Mouse (Mus musculus) heart, embryonic 10.5 days (tissue): ENCODE results near the gene Tgfa. TPM values are rescaled to one million over a fixed set of nuclear protein-coding genes. Genes with fewer than 3 reads are reported as not detected.

Source experiments
- DNase-seq: peaks from one replicate; pipeline ENCODE4 v3.0.0-alpha.2; 2017; ENCODE audit warnings: low spot score
- H3K27ac ChIP-seq: fragments of 300-500 bp; sonication (generic); 2 replicates; pipeline ENCODE4 v1.5.1; 2016; ENCODE audit warnings: mild to moderate bottlenecking
- H3K27me3 ChIP-seq: fragments of 300-500 bp; sonication (generic); 2 replicates; pipeline ENCODE4 v1.6.1; 2016; ENCODE audit warnings: mild to moderate bottlenecking; ENCODE audit not compliant: poor library complexity, insufficient read depth, severe bottlenecking
- H3K36me3 ChIP-seq: fragments of 300-500 bp; sonication (generic); 2 replicates; pipeline ENCODE4 v1.6.1; 2016; ENCODE audit warnings: mild to moderate bottlenecking, moderate library complexity
- H3K4me1 ChIP-seq: fragments of 300-500 bp; sonication (generic); 2 replicates; pipeline ENCODE4 v1.6.1; 2016; ENCODE audit warnings: mild to moderate bottlenecking
- H3K4me3 ChIP-seq: fragments of 300-500 bp; sonication (generic); 2 replicates; pipeline ENCODE4 v1.5.1; 2016; ENCODE audit warnings: mild to moderate bottlenecking, moderate library complexity
- H3K9me3 ChIP-seq: fragments of 300-500 bp; sonication (generic); 2 replicates; pipeline ENCODE4 v1.6.1; 2016; ENCODE audit warnings: mild to moderate bottlenecking, moderate library complexity
- WGBS: fragments of 180-500 bp; shearing (Covaris S2); methylation state at CpG from one replicate; pipeline ENCODE4 v1.1.7; 2016; 5-methylcytosine and 5-hydroxymethylcytosine counted together
- polyA plus RNA-seq: library from polyadenylated mRNA; unstranded; fragments of >200 nt; fragmentation: Nextera tagmentation; extraction: Ambion mirVana; gene quantifications from 2 replicates; pipeline ENCODE4 v1.2.1, GENCODE M21; 2016

Tgfa gene
- polyA plus RNA-seq, 1 experiment from 2014 or later = 3.2 TPM

DNA sequence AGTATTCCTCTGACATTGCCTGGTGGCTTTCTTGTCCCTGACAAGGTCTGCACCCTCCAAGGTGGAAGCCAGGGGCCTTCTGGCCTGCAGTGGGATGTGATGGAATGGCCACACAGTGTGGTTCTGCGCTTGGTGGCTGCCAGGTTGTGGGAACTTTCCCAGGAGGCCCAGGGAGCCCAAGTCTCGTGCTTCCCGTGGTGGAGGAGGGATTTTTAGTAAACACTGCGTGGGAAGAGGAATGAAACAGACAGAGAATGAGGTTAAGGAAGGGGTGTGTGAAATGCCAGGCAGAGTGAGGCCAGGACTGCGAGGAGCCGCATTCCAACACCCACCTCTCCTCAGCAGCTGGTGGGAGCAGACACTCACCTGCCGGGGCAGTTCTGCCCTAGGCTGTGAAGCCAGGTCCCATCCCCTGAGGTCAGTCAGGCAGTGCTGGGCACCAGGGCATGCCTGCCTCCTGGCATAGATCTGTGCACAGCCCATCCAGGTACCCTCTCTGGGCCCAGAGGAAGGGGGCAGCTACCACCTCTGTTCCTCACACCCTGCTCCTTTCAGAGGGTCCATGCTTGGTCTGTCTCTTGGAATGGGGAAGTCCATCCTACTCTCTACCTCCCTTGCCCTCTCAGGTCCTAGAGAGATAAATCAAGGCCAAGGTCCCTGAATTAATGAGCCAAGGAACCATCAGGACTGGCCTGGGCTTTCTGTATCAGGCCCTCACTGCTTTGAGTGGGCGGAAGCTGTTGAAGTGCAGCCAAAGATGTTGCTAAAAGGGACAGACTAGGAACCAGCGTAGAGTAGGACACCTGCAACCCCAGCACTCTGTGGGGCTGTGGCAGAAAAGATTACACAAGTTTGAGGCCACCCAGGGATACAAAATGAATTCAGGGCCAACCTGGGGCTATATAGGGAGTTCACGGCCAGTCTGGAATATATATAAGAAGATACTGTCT is 57.4 kb downstream of the Tgfa start:
- peaks cover 8% of the 10 kb centered on the region; the same call in 1 of the 2 replicates for H3K4me1 ChIP-seq
- H3K27me3 ChIP-seq = no peaks in the 10 kb centered on the region
- no peaks in the 10 kb centered on the region for H3K36me3 ChIP-seq
- no peak overlapping the region for H3K4me3 ChIP-seq
- H3K27ac ChIP-seq = no peak overlapping the region
- no peaks in the 10 kb centered on the region for H3K9me3 ChIP-seq
- 68% methylated on average over 10 of the region's 10 CpGs for WGBS
- DNase-seq = no peak

DNA sequence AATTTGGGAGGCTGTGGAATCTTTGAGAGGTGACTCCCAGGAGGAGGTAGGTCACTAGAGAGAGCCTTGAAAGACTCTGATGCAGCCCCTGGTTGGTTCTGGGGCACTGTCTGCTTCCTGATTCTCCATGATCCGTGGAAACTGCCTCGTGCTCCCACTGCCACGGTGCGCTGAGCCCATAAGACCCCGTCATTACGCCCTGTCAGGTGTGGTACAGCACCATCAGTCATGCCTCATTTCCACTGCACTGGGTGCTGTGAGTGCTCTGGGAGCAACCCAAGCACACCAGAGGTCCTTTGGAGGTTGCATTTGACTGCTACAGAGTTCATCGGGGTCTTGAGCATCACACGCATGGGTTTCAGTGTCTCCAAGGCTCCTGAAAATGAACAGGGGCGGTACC is 60.9 kb downstream of the Tgfa start:
- Histone ChIP-seq H3K4me3 (no peak overlapping the region), H3K9me3 (no peaks in the 10 kb centered on the region), H3K36me3 (no peaks in the 10 kb centered on the region), H3K27me3 (no peaks in the 10 kb centered on the region), H3K27ac (no peak overlapping the region), H3K4me1 (peaks cover 14% of the 10 kb centered on the region; the same call in 1 of the 2 replicates)
- WGBS = 86% methylated on average over 9 of the region's 9 CpGs
- no peak for DNase-seq

DNA sequence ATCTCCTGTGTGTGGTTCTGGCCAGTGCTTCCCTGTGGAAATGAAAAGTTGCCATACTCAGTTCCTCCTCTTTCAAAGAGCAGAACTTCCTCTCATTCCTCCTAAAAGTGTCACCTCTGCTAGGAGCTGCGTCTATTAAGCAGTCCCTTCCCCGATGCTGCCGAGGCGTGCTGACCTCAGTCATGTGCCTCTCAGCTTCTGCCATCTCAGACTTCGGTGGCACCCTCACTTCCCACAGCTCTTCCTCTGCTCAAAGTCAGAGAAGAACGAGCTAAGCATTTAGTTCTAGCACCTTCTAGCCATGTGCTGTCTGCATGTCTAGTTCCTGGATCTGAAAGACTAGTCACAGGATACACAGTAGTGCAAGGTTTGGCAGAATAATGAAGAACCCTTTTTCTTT is 64.2 kb downstream of the Tgfa start:
- Histone ChIP-seq H3K27me3 (no peaks in the 10 kb centered on the region), H3K27ac (no peak overlapping the region), H3K36me3 (no peaks in the 10 kb centered on the region), H3K4me3 (no peak overlapping the region), H3K4me1 (peaks cover 7% of the 10 kb centered on the region; the same call in 1 of the 2 replicates), H3K9me3 (no peaks in the 10 kb centered on the region)
- DNase-seq = no peak
- WGBS = 80% methylated on average over 6 of the region's 6 CpGs

DNA sequence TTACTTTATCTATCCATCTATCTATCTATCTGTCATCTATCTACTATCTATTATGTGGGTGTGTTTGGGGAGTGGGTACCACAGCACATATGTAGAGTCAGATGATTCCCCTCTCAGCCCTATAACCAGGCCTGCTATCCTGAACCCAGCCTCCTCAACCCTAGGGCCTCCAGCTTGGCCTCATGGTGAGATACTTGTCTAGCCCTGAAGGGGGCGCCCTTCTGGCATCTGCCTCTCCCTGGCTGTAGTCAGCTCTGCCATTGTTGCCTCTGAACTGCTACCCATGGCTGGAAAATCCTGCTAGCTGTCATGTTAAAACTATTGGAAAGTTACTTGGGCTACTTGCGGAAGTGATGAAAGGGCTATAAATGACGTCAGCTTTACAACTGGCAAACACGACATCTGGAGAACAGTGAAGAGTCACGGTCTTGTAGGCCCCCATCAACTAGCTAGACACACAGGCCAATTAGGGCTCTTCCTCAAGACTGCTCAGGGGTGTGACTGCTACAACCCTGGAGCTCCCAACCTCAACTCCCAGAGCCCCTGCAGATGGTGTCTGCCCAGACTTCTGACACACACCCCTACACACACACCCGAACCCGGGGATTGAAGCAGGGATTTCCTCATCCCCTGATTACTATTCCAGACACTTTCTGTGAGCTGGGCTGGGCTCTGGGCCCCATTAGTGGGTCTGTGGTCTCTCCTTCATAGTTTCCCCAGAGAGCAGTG is 65.5 kb downstream of the Tgfa start:
- DNase-seq = no peak
- no peak overlapping the region for H3K27ac ChIP-seq
- no peaks in the 10 kb centered on the region for H3K36me3 ChIP-seq
- H3K4me3 ChIP-seq = no peak overlapping the region
- WGBS = 54% methylated on average over 7 of the region's 7 CpGs
- H3K9me3 ChIP-seq = no peaks in the 10 kb centered on the region
- peaks cover 11% of the 10 kb centered on the region; the same call in 1 of the 2 replicates for H3K4me1 ChIP-seq
- no peaks in the 10 kb centered on the region for H3K27me3 ChIP-seq

DNA sequence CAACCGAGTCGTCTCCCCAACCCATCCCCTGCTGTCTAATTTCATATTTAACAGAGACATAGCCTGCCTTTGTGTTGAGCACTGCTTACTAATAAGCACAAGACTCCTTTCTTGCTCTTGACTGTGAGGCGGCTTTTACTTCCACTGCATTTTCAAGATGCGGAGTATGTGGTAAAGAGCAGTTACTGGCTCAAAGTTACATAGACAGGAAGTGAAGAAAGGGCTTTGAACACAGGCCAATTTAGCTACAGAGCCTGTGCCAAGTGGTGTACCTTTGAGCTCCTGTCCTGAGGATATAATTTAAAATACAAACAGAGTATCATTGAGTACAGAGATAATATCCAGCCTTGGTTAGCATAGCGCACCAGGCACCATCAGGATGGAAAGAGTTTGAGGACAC is 71.8 kb downstream of the Tgfa start:
- H3K27me3 ChIP-seq = peaks cover 18% of the 10 kb centered on the region; the same call in 1 of the 2 replicates
- no peak for DNase-seq
- H3K4me3 ChIP-seq = no peak overlapping the region
- WGBS = 89% methylated on average over 5 of the region's 5 CpGs
- H3K27ac ChIP-seq = no peak overlapping the region
- H3K36me3 ChIP-seq = no peaks in the 10 kb centered on the region
- H3K9me3 ChIP-seq = no peaks in the 10 kb centered on the region
- H3K4me1 ChIP-seq = peaks cover 20% of the 10 kb centered on the region

DNA sequence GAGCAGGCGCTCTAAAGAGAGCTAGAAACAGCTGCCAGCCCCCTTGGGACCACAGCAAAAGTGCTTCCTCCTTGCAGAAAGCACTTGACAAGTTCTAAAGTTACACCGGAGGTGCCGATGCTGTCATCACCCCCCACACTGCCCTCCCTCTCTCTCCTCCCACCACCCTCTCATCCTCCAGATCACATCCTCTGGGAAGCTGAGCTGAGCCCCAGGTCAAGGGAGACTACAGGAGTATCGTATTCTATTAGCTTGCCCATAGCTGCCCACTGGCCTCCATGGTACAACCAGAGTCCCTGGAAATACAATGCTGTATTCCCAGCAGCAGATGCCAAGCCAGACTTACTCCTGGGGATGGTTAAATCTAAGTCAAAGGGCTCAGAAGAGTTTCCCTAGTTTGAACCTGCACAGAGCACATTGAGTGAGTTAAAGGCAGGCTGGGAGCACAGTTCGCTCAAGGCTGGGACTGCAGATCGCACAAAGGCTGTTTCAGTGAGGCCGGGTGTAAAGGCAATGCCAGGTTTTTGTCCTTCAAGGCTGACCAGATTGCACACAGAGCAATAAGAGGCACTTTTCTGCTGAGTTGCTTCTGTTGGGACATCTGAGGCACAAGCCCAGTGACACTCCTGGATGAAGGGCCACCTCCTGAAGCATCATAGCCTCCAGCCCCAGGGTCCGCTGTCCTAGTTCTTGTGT is 75.5 kb downstream of the Tgfa start:
- 49% methylated on average over 8 of the region's 8 CpGs for WGBS
- no peaks in the 10 kb centered on the region for H3K9me3 ChIP-seq
- H3K27ac ChIP-seq = no peak overlapping the region
- peaks cover 18% of the 10 kb centered on the region; the same call in 1 of the 2 replicates for H3K27me3 ChIP-seq
- DNase-seq = no peak
- H3K4me3 ChIP-seq = no peak overlapping the region
- peaks cover 16% of the 10 kb centered on the region for H3K4me1 ChIP-seq
- H3K36me3 ChIP-seq = no peaks in the 10 kb centered on the region

DNA sequence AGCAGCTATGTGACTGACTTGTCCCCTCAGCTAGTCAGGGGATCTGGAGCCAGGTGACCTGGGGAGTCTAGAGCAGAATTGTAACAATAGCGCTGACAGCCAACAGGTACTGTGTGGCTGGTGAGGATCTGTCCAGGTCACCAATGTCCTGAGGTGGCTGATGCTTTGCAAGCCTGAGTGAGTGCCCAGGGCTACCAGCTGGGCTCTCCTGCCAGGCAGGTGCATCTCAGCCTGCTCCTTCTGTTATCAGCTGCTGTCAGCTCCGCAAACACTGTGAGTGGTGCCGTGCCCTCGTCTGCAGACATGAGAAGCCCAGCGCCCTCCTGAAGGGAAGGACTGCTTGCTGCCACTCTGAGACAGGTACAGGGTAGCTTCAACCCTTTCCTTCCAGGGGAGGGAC is 76.1 kb downstream of the Tgfa start:
- Histone ChIP-seq H3K9me3 (no peaks in the 10 kb centered on the region), H3K27ac (no peak overlapping the region), H3K4me1 (peaks cover 16% of the 10 kb centered on the region), H3K4me3 (no peak overlapping the region), H3K27me3 (peaks cover 18% of the 10 kb centered on the region; the same call in 1 of the 2 replicates), H3K36me3 (no peaks in the 10 kb centered on the region)
- 67% methylated on average over 5 of the region's 5 CpGs for WGBS
- DNase-seq = no peak

DNA sequence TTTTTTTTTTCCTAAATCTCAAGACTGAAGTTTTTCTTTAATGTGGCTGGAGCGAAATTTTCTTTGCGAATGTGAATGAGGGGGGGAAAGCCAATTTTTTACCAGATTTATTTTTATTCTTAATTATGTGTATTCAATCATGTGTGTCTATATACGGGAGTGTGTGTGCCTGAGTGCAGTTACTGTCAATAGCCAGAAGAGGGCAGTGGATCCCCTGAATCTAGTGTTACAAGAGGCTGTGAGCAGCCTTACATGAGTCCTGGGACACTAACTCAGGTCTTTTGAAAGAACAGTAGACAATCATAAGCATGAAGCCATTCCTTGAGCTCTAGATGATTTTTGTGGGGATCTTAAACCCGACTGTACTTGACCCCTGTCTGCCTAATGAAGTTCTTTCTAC is 80.7 kb downstream of the Tgfa start:
- no peaks in the 10 kb centered on the region for H3K36me3 ChIP-seq
- no peak overlapping the region for H3K27ac ChIP-seq
- peaks cover 4% of the 10 kb centered on the region for H3K4me1 ChIP-seq
- no peaks in the 10 kb centered on the region for H3K9me3 ChIP-seq
- 86% methylated on average over 4 of the region's 4 CpGs for WGBS
- peaks cover 1% of the 10 kb centered on the region; the same call in 1 of the 2 replicates for H3K27me3 ChIP-seq
- H3K4me3 ChIP-seq = no peak overlapping the region
- no peak for DNase-seq

DNA sequence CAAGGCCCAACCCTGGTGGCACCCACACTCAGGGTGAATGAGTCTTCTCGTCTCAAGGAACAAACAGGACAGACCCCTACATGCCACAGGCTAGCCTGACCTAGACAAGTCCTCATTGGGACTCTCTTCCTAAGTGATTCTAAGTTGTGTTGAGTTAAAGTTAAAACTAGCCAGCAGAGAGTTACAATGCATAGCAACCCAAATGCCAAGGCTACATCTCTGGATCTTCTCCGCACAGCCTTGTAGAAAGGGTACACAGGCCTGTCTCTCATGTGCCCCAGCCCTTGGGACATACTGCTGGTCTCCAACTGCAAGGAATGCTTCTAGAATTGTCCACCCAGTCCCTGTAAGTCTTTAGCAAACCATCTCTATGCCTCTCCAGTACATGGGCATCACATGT is 81.8 kb downstream of the Tgfa start:
- H3K9me3 ChIP-seq = no peaks in the 10 kb centered on the region
- no peaks in the 10 kb centered on the region for H3K4me1 ChIP-seq
- 84% methylated on average over 2 of the region's 2 CpGs for WGBS
- no peaks in the 10 kb centered on the region for H3K36me3 ChIP-seq
- no peak overlapping the region for H3K4me3 ChIP-seq
- no peak for DNase-seq
- H3K27ac ChIP-seq = no peak overlapping the region
- H3K27me3 ChIP-seq = no peaks in the 10 kb centered on the region

DNA sequence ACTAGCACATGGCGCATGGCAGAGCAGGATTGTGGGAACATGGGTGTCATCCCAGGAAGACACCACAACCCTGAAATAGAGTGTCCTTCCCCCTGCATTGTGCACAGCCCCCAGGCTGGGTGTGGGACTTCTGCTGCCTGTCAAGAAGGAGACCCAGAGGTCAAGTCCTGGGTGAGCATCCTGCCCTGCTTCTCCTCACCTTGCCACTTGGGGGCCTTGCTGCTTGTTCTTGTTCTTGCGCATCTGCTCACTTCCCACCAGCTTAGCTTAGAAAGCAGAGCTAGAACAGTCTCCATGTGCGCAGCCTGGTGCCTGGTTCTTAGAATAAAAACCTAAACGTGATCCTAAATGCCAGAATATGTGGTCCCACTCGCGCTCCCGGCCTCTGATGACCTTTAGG is 82.6 kb downstream of the Tgfa start:
- no peaks in the 10 kb centered on the region for H3K36me3 ChIP-seq
- H3K4me3 ChIP-seq = no peak overlapping the region
- 62% methylated on average over 7 of the region's 7 CpGs for WGBS
- H3K9me3 ChIP-seq = no peaks in the 10 kb centered on the region
- H3K4me1 ChIP-seq = no peaks in the 10 kb centered on the region
- DNase-seq = no peak
- no peaks in the 10 kb centered on the region for H3K27me3 ChIP-seq
- H3K27ac ChIP-seq = no peak overlapping the region

DNA sequence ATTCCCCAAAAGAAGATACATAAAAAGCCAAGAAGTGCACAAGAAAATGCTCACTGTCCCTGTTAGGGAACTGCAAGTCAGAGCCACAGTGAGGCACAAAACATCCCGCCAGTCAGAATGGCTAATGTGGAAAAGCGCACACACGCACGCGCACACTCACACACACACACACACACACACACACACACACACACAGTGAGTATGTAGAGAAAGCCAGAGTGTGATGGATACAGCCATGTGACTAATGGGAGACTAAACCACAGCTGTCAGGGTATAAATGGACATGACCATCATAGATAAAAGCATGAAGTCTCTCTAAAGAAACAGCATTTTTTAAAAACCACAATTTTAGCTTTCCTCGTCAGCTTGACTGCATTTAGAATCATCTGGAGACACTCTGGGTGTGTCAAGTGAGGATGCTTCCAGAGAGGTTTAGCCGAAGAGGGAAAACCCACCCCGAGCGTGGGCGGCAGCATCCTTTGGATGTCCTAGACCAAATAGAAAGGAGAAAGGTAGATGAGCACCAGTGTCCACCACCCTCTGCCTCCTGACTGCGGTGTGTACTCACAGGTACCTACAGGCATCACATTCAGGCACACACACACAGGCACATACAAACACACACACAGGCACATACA is 86.7 kb downstream of the Tgfa start:
- Histone ChIP-seq H3K36me3 (no peaks in the 10 kb centered on the region), H3K9me3 (no peaks in the 10 kb centered on the region), H3K4me3 (no peak overlapping the region), H3K4me1 (peaks cover 2% of the 10 kb centered on the region; the same call in 1 of the 2 replicates), H3K27ac (no peak overlapping the region), H3K27me3 (0 out of 2 replicates have a peak, but pooled peaks cover 10% of the 10 kb centered on the region)
- 87% methylated on average over 11 of the region's 11 CpGs for WGBS
- DNase-seq = no peak

DNA sequence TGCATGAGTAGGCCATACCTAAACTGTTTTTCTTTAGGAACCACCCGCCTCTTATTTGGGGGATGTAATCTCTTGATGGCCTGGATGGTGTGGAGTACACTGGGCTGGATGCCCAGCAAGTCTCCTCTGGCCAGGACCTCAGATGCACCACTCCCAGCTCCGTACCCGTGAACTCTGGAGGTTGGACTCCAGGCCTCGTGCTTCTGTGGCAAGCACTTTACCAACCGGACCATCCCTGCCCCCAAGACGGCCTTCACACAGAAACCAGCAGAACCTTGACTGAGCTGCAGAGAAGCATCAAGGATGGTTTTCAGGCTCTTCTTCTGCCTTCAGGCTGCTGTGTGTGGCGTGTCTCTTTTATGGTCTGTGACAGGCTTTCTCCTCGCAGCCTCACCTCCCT is 98.3 kb downstream of the Tgfa start:
- Histone ChIP-seq H3K9me3 (no peaks in the 10 kb centered on the region), H3K4me1 (no peaks in the 10 kb centered on the region), H3K27ac (no peak overlapping the region), H3K36me3 (no peaks in the 10 kb centered on the region), H3K27me3 (no peaks in the 10 kb centered on the region), H3K4me3 (no peak overlapping the region)
- WGBS = 82% methylated on average over 8 of the region's 8 CpGs
- DNase-seq = no peak
